Mouse (Mus musculus) neutrophil, adult 5-6 weeks (primary cell): ENCODE data around the gene Ppp3ca. TPM values are rescaled to one million over a fixed set of nuclear protein-coding genes. Genes with fewer than 3 reads are reported as not detected.
"Not testable (repeated sequence)": the region's sequence is repeated elsewhere in the genome, so short reads cannot be mapped to it uniquely, and the experiment has no call there.

ENCODE experiments used
- ATAC-seq: fragments of 151-379, 151-347 bp; 2 replicates; pipeline ENCODE4 v1.8.0; 2017; ENCODE audit warnings: mild to moderate bottlenecking, moderate TSS enrichment; ENCODE audit not compliant: insufficient number of reproducible peaks, poor library complexity, low FRiP score, severe bottlenecking; ENCODE audit errors: extremely low read depth
- total RNA-seq: library from RNA; stranded (forward); fragments of 200-1000 nt; gene quantifications from 2 replicates; pipeline ENCODE4 v1.2.3, GENCODE M21; 2017

Gene Ppp3ca
- total RNA-seq, 1 experiment from 2014 or later, result 206 TPM

GRCm38 (mm10) chr3:136682242-136682641 lies 12.3 kb downstream of the Ppp3ca start:
- ATAC-seq, result no peak

- ATAC-seq, result peak; percentile 28; the same call in 1 of the 2 replicates
Measured at GRCm38 (mm10) chr3:136684191-136684958, 14.5 kb downstream of the Ppp3ca start.

GRCm38 (mm10) chr3:136686429-136686828 lies 16.5 kb downstream of the Ppp3ca start:
- ATAC-seq, result no peak

GRCm38 (mm10) chr3:136688101-136688586 lies 18.2 kb downstream of the Ppp3ca start:
- peak; percentile 31; the same call in 1 of the 2 replicates for ATAC-seq

GRCm38 (mm10) chr3:136689793-136690543 lies 20.0 kb downstream of the Ppp3ca start:
- ATAC-seq, result no peak

- no peak for ATAC-seq
Measured at GRCm38 (mm10) chr3:136691984-136692383, 22.1 kb downstream of the Ppp3ca start.

GRCm38 (mm10) chr3:136693547-136693946 lies 23.6 kb downstream of the Ppp3ca start:
- no peak for ATAC-seq

GRCm38 (mm10) chr3:136697626-136698191 lies 27.8 kb downstream of the Ppp3ca start:
- ATAC-seq, result no peak

GRCm38 (mm10) chr3:136699711-136700110 lies 29.8 kb downstream of the Ppp3ca start:
- not testable (repeated sequence) for ATAC-seq

GRCm38 (mm10) chr3:136700447-136701009 lies 30.6 kb downstream of the Ppp3ca start:
- ATAC-seq, result peak; percentile 69

- ATAC-seq, result no peak; the same call in 1 of the 2 replicates
Measured at GRCm38 (mm10) chr3:136702861-136703260, 32.9 kb downstream of the Ppp3ca start.

GRCm38 (mm10) chr3:136704515-136705247 lies 34.8 kb downstream of the Ppp3ca start:
- no peak for ATAC-seq

- ATAC-seq, result no peak
Measured at GRCm38 (mm10) chr3:136706048-136706447, 36.1 kb downstream of the Ppp3ca start.

GRCm38 (mm10) chr3:136706771-136707170 lies 36.8 kb downstream of the Ppp3ca start:
- no peak for ATAC-seq

- no peak for ATAC-seq
Measured at GRCm38 (mm10) chr3:136707222-136708019, 37.5 kb downstream of the Ppp3ca start.

GRCm38 (mm10) chr3:136708230-136708629 lies 38.3 kb downstream of the Ppp3ca start:
- ATAC-seq, result no peak

- ATAC-seq, result no peak
Measured at GRCm38 (mm10) chr3:136710310-136710906, 40.5 kb downstream of the Ppp3ca start.
